Mouse (Mus musculus) olfactory bulb, adult 2 months (tissue): Measurements from ENCODE around the gene Igfbp4.

Experiments
- CTCF ChIP-seq: fragments of 200-500 bp; IDR thresholded peaks from 2 replicates; pipeline ENCODE4 v1.5.1; 2012; ENCODE audit warnings: low read depth, mild to moderate bottlenecking, low read length, moderate library complexity; ENCODE audit not compliant: insufficient read depth
- POLR2A ChIP-seq: fragments of 200-500 bp; IDR thresholded peaks from 2 replicates; pipeline ENCODE4 v1.6.1; 2012; ENCODE audit warnings: mild to moderate bottlenecking, low read depth, low read length, moderate library complexity; ENCODE audit not compliant: insufficient read depth

DNA sequence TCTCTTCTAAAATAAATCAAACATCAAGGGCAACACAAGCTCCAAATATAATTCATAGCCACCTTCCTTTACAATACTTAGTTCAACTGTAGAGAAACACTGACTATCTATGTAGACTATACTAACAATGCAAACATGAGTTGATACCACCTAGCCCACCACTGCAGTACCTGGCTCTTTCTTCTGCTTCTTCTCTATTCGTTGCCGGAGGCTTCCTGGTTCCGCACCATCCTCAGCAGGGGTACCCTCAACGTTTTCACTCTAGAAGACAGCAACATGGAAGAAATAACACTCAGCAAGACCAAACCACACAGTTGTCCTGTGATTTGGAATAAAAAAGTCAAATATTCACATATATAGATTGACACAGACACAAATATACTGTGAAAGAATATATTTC, 43.4 kb upstream of the Igfbp4 start:
- no peak for TF ChIP-seq POLR2A
- TF ChIP-seq CTCF, result no peak
